Mouse (Mus musculus): ENCODE results near the gene Bcl11b. TPM values are rescaled to one million over a fixed set of nuclear protein-coding genes. Genes with fewer than 3 reads are reported as not detected.
A peak's percentile ranks its signal among the peaks of the same experiment; 100 is the strongest.

The Bcl11b gene
- polyA plus RNA-seq, 1 experiment from 2014 or later, result 9.0 TPM

DNA sequence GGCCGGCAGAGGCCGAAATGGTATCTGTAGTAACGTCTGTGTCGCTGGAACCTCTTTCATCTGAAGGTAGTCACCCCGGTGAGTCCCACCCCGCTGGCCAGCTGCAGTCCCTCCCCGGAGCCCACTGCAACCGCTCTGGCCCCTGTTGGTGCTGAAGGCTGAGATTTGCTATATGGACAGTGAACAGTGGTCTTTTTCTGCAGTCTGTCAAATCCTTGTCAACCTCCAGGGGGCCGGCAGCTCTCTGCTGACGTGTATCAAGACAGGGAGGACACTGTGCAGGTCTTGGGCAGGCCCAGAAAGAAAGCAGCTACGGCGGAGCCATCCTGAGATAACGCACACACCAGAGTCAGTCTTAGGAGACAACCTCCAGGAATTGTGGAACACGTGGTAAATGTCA lies 43.0 kb downstream of the Bcl11b start:
- peak overlapping the region; percentile 56 for H3K27ac ChIP-seq (ENCODE audit: low read length)
- peaks cover 32% of the 10 kb centered on the region for H3K4me1 ChIP-seq (ENCODE audit: control insufficient read depth, insufficient read depth, low read length)
- 38% methylated on average over 14 of the region's 14 CpGs for WGBS
- no peaks in the 10 kb centered on the region for H3K36me3 ChIP-seq (ENCODE audit: control insufficient read depth, insufficient read depth)
- peak overlapping the region; percentile 41; the same call in 1 of the 2 replicates for H3K4me2 ChIP-seq (ENCODE audit: low read depth, low read length)
- no peaks in the 10 kb centered on the region for H3K9me3 ChIP-seq (replicated peaks; ENCODE audit: control insufficient read depth, low read length)
- peak overlapping the region; percentile 41; the same call in 1 of the 2 replicates for H3K9ac ChIP-seq (ENCODE audit: low read length)
- ATAC-seq (replicated peaks; ENCODE audit: extremely low read depth, insufficient read depth, low FRiP score), result peak; percentile 16; the same call in 1 of the 2 replicates
- no peak overlapping the region for H3K4me3 ChIP-seq (ENCODE audit: low read length)
- no peaks in the 10 kb centered on the region for H3K27me3 ChIP-seq (ENCODE audit: control insufficient read depth, insufficient read depth, low read length)

- no peak for ATAC-seq (replicated peaks; ENCODE audit: extremely low read depth, insufficient read depth, low FRiP score)
- Histone ChIP-seq H3K27ac (ENCODE audit: low read length) (no peak overlapping the region), H3K4me2 (ENCODE audit: low read depth, low read length) (no peak overlapping the region), H3K27me3 (ENCODE audit: control insufficient read depth, insufficient read depth, low read length) (no peaks in the 10 kb centered on the region), H3K36me3 (ENCODE audit: control insufficient read depth, insufficient read depth) (no peaks in the 10 kb centered on the region), H3K4me3 (ENCODE audit: low read length) (no peak overlapping the region), H3K9me3 (replicated peaks; ENCODE audit: control insufficient read depth, low read length) (no peaks in the 10 kb centered on the region), H3K9ac (ENCODE audit: low read length) (no peak overlapping the region), H3K4me1 (ENCODE audit: control insufficient read depth, insufficient read depth, low read length) (peaks cover 32% of the 10 kb centered on the region)
- WGBS, result 68% methylated on average over 8 of the region's 8 CpGs
Observed at GRCm38 (mm10) chr12:107959872-107960271, 43.5 kb downstream of the Bcl11b start.

GRCm38 (mm10) chr12:107953044-107953684 lies 50.2 kb downstream of the Bcl11b start:
- no peak overlapping the region for H3K9ac ChIP-seq (ENCODE audit: low read length)
- peak overlapping the region; percentile 42; the same call in 1 of the 2 replicates for H3K4me2 ChIP-seq (ENCODE audit: low read depth, low read length)
- no peak overlapping the region for H3K4me3 ChIP-seq (ENCODE audit: low read length)
- whole genome bisulfite sequencing, result 82% methylated on average over 16 of the region's 16 CpGs
- no peaks in the 10 kb centered on the region for H3K27me3 ChIP-seq (ENCODE audit: control insufficient read depth, insufficient read depth, low read length)
- ATAC-seq (replicated peaks; ENCODE audit: extremely low read depth, insufficient read depth, low FRiP score), result no peak
- H3K4me1 ChIP-seq (ENCODE audit: control insufficient read depth, insufficient read depth, low read length), result peaks cover 4% of the 10 kb centered on the region
- no peaks in the 10 kb centered on the region for H3K36me3 ChIP-seq (ENCODE audit: control insufficient read depth, insufficient read depth)
- H3K9me3 ChIP-seq (replicated peaks; ENCODE audit: control insufficient read depth, low read length), result no peaks in the 10 kb centered on the region
- H3K27ac ChIP-seq (ENCODE audit: low read length), result no peak overlapping the region

DNA sequence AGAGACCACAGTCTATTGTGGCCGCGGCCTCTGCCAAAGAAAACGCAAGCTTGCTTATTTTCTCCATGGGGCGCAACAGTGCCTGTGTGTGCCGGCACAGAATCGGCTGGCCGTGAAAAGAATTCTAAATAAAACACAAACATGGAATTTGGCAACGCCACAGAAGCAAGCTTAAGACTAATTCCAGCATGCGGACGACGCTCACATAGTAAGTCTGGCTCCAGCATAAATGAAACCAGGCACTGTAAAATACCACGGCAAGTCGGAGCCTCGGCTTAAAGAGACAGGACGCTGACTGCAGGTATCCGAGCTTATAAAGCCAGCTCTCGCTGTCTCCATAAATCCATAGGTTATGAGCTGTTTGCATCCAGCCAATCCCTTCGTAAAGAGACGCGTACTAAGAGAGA lies 51.1 kb downstream of the Bcl11b start:
- WGBS, result 50% methylated on average over 20 of the region's 20 CpGs

GRCm38 (mm10) chr12:107950667-107951179 lies 52.7 kb downstream of the Bcl11b start:
- ATAC-seq (replicated peaks; ENCODE audit: extremely low read depth, insufficient read depth, low FRiP score), result no peak
- Histone ChIP-seq H3K9ac (ENCODE audit: low read length) (no peak overlapping the region), H3K27me3 (ENCODE audit: control insufficient read depth, insufficient read depth, low read length) (no peaks in the 10 kb centered on the region), H3K36me3 (ENCODE audit: control insufficient read depth, insufficient read depth) (no peaks in the 10 kb centered on the region), H3K4me1 (ENCODE audit: control insufficient read depth, insufficient read depth, low read length) (peaks cover 4% of the 10 kb centered on the region), H3K4me2 (ENCODE audit: low read depth, low read length) (peak overlapping the region; percentile 22; the same call in 1 of the 2 replicates), H3K27ac (ENCODE audit: low read length) (no peak overlapping the region), H3K4me3 (ENCODE audit: low read length) (no peak overlapping the region), H3K9me3 (replicated peaks; ENCODE audit: control insufficient read depth, low read length) (no peaks in the 10 kb centered on the region)
- 62% methylated on average over 20 of the region's 20 CpGs for WGBS

More for the DNA sequence above, 51.1 kb downstream of the Bcl11b start:
- H3K36me3 ChIP-seq (ENCODE audit: control insufficient read depth, insufficient read depth), result no peaks in the 10 kb centered on the region
- H3K4me1 ChIP-seq (ENCODE audit: control insufficient read depth, insufficient read depth, low read length), result peaks cover 4% of the 10 kb centered on the region
- H3K9ac ChIP-seq (ENCODE audit: low read length), result peak overlapping the region; percentile 3; the same call in 1 of the 2 replicates
- no peaks in the 10 kb centered on the region for H3K27me3 ChIP-seq (ENCODE audit: control insufficient read depth, insufficient read depth, low read length)
- peak overlapping the region; percentile 27 for H3K4me3 ChIP-seq (ENCODE audit: low read length)
- peak overlapping the region; percentile 42 for H3K4me2 ChIP-seq (ENCODE audit: low read depth, low read length)
- no peak for ATAC-seq (replicated peaks; ENCODE audit: extremely low read depth, insufficient read depth, low FRiP score)
- H3K9me3 ChIP-seq (replicated peaks; ENCODE audit: control insufficient read depth, low read length), result no peaks in the 10 kb centered on the region
- 0 out of 2 replicates have a peak overlapping the region, but pooled peaks have one; percentile 16 for H3K27ac ChIP-seq (ENCODE audit: low read length)

GRCm38 (mm10) chr12:107949416-107949815 lies 54.0 kb downstream of the Bcl11b start:
- ATAC-seq (replicated peaks; ENCODE audit: extremely low read depth, insufficient read depth, low FRiP score), result no peak
- no peak overlapping the region for H3K9ac ChIP-seq (ENCODE audit: low read length)
- WGBS, result 84% methylated on average over 10 of the region's 10 CpGs
- no peak overlapping the region for H3K4me2 ChIP-seq (ENCODE audit: low read depth, low read length)
- no peaks in the 10 kb centered on the region for H3K9me3 ChIP-seq (replicated peaks; ENCODE audit: control insufficient read depth, low read length)
- H3K27me3 ChIP-seq (ENCODE audit: control insufficient read depth, insufficient read depth, low read length), result no peaks in the 10 kb centered on the region
- H3K27ac ChIP-seq (ENCODE audit: low read length), result no peak overlapping the region
- peaks cover 4% of the 10 kb centered on the region for H3K4me1 ChIP-seq (ENCODE audit: control insufficient read depth, insufficient read depth, low read length)
- H3K4me3 ChIP-seq (ENCODE audit: low read length), result no peak overlapping the region
- no peaks in the 10 kb centered on the region for H3K36me3 ChIP-seq (ENCODE audit: control insufficient read depth, insufficient read depth)

DNA sequence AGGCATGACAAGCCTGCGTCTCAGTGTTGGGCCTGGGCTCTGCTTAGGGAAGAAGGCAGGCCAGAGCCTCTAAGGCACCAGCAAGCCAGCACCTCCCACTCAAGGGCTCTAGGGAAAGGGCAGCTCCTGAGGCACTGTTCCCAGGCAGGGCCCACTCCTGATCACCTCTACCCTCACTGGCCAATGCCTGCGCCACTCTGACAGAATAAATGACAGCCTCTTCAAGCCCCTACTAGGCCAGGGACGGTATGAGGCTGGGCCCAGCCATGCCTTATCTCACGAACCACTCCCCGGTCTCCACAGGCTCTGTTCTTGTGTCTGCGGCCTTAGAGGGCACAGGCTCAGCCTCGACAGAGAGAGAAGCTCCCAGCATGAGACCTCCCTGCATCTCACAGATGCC lies 61.3 kb downstream of the Bcl11b start:
- no peaks in the 10 kb centered on the region for H3K36me3 ChIP-seq (ENCODE audit: control insufficient read depth, insufficient read depth)
- H3K9me3 ChIP-seq (replicated peaks; ENCODE audit: control insufficient read depth, low read length), result no peaks in the 10 kb centered on the region
- H3K27ac ChIP-seq (ENCODE audit: low read length), result no peak overlapping the region; the same call in 1 of the 2 replicates
- ATAC-seq (replicated peaks; ENCODE audit: extremely low read depth, insufficient read depth, low FRiP score), result peak; percentile 56; the same call in 1 of the 2 replicates
- no peak overlapping the region for H3K9ac ChIP-seq (ENCODE audit: low read length)
- peaks cover 11% of the 10 kb centered on the region for H3K4me1 ChIP-seq (ENCODE audit: control insufficient read depth, insufficient read depth, low read length)
- 37% methylated on average over 7 of the region's 7 CpGs for WGBS
- H3K27me3 ChIP-seq (ENCODE audit: control insufficient read depth, insufficient read depth, low read length), result no peaks in the 10 kb centered on the region
- H3K4me3 ChIP-seq (ENCODE audit: low read length), result no peak overlapping the region
- no peak overlapping the region for H3K4me2 ChIP-seq (ENCODE audit: low read depth, low read length)

GRCm38 (mm10) chr12:107940774-107941173 lies 62.6 kb downstream of the Bcl11b start:
- 84% methylated on average over 9 of the region's 9 CpGs for WGBS
- no peaks in the 10 kb centered on the region for H3K27me3 ChIP-seq (ENCODE audit: control insufficient read depth, insufficient read depth, low read length)
- no peak overlapping the region for H3K4me2 ChIP-seq (ENCODE audit: low read depth, low read length)
- no peak overlapping the region for H3K4me3 ChIP-seq (ENCODE audit: low read length)
- no peaks in the 10 kb centered on the region for H3K36me3 ChIP-seq (ENCODE audit: control insufficient read depth, insufficient read depth)
- peaks cover 11% of the 10 kb centered on the region for H3K4me1 ChIP-seq (ENCODE audit: control insufficient read depth, insufficient read depth, low read length)
- H3K27ac ChIP-seq (ENCODE audit: low read length), result no peak overlapping the region
- no peak overlapping the region for H3K9ac ChIP-seq (ENCODE audit: low read length)
- no peak for ATAC-seq (replicated peaks; ENCODE audit: extremely low read depth, insufficient read depth, low FRiP score)
- H3K9me3 ChIP-seq (replicated peaks; ENCODE audit: control insufficient read depth, low read length), result no peaks in the 10 kb centered on the region

DNA sequence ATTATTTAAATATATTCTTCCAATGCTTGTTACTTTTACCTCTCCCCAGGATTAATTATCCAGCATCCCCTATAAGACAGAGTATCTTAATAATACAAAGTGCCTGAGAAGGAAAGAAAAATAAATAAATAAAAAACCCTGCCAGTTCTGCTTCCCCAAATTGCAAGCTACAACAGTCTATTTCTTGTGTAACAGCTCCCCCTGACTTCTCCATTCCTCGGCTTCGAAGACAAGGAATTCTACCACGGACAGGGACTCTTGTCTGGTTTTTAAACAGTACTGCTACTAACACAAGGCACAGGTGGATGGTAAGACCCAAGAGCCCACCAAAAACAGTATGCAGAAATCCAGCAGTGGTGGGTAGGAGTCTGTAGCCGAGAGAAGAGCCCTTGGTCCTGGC lies 64.2 kb downstream of the Bcl11b start:
- Histone ChIP-seq H3K27ac (ENCODE audit: low read length) (no peak overlapping the region), H3K4me2 (ENCODE audit: low read depth, low read length) (no peak overlapping the region), H3K4me1 (ENCODE audit: control insufficient read depth, insufficient read depth, low read length) (peaks cover 17% of the 10 kb centered on the region), H3K9ac (ENCODE audit: low read length) (no peak overlapping the region), H3K27me3 (ENCODE audit: control insufficient read depth, insufficient read depth, low read length) (no peaks in the 10 kb centered on the region), H3K36me3 (ENCODE audit: control insufficient read depth, insufficient read depth) (no peaks in the 10 kb centered on the region), H3K4me3 (ENCODE audit: low read length) (no peak overlapping the region), H3K9me3 (replicated peaks; ENCODE audit: control insufficient read depth, low read length) (no peaks in the 10 kb centered on the region)
- ATAC-seq (replicated peaks; ENCODE audit: extremely low read depth, insufficient read depth, low FRiP score), result no peak
- WGBS, result 62% methylated on average over 4 of the region's 4 CpGs
